Mouse (Mus musculus) MEL (cell line): ENCODE data around the gene Rab37. TPM values are rescaled to one million over a fixed set of nuclear protein-coding genes. Genes with fewer than 3 reads are reported as not detected.

Source experiments
- DNase-seq: peaks from one replicate; pipeline ENCODE4 v3.0.0; 2011; ENCODE audit warnings: low read depth, low spot score
- H3K27ac ChIP-seq: 2 replicates; pipeline ENCODE4 v1.5.1; 2012; ENCODE audit warnings: low read depth, mild to moderate bottlenecking, control low read depth, low read length, moderate library complexity; ENCODE audit not compliant: control insufficient read depth
- H3K27me3 ChIP-seq, 2 experiments: fragments of 150-350 bp in 1 of 2; sonication (generic) in 1 of 2; 2 replicates each; pipeline ENCODE4 v1.6.1; 2012; ENCODE audit warnings: low read length in 2 of 2, mild to moderate bottlenecking in 2 of 2, improper control_type of control experiment in 1 of 2, moderate library complexity in 1 of 2; ENCODE audit not compliant: insufficient read depth in 2 of 2, control insufficient read depth in 1 of 2
- H3K36me3 ChIP-seq, 2 experiments: 2 replicates each; pipeline ENCODE4 v1.6.1; 2012 to 2014; ENCODE audit warnings: low read length in 2 of 2, improper control_type of control experiment in 1 of 2, inconsistent platforms in 1 of 2, mild to moderate bottlenecking in 1 of 2; ENCODE audit not compliant: insufficient read depth in 2 of 2, control insufficient read depth in 1 of 2
- H3K4me1 ChIP-seq, 2 experiments: fragments of 150-350 bp in 1 of 2; sonication (generic) in 1 of 2; 2 replicates each; pipeline ENCODE4 v1.6.1; 2012; ENCODE audit warnings: low read length in 2 of 2, improper control_type of control experiment in 1 of 2, mild to moderate bottlenecking in 1 of 2; ENCODE audit not compliant: insufficient read depth in 2 of 2, control insufficient read depth in 1 of 2
- H3K4me3 ChIP-seq, 2 experiments: fragments of 150-350 bp in 1 of 2; sonication (generic) in 1 of 2; 2 replicates each; pipeline ENCODE4 v1.5.1; 2012; ENCODE audit warnings: low read depth in 2 of 2, low read length in 2 of 2, mild to moderate bottlenecking in 2 of 2, moderate library complexity in 2 of 2, control low read depth in 1 of 2, improper control_type of control experiment in 1 of 2; ENCODE audit not compliant: control insufficient read depth in 1 of 2, insufficient read depth in 1 of 2
- H3K79me2 ChIP-seq: 2 replicates; pipeline ENCODE4 v1.6.1; 2012; ENCODE audit warnings: mild to moderate bottlenecking, low read length, moderate library complexity; ENCODE audit not compliant: control insufficient read depth, poor library complexity, insufficient read depth
- H3K9ac ChIP-seq: 2 replicates; pipeline ENCODE4 v1.6.1; 2012; ENCODE audit warnings: low read depth, mild to moderate bottlenecking, control low read depth, low read length, moderate library complexity; ENCODE audit not compliant: control insufficient read depth, poor library complexity, severe bottlenecking
- H3K9me3 ChIP-seq: fragments of 150-350 bp; sonication (generic); replicated peaks from 2 replicates; pipeline ENCODE4 v1.6.1; 2012; ENCODE audit warnings: mild to moderate bottlenecking, low read length, improper control_type of control experiment, moderate library complexity; ENCODE audit not compliant: insufficient read depth
- BHLHE40 ChIP-seq: IDR thresholded peaks from 2 replicates; pipeline ENCODE4 v1.6.1; 2012; ENCODE audit warnings: low read depth, mild to moderate bottlenecking, inconsistent platforms, low read length, improper control_type of control experiment, borderline replicate concordance
- CHD2 ChIP-seq: IDR thresholded peaks from 2 replicates; pipeline ENCODE4 v1.6.1; 2011; ENCODE audit warnings: low read length, improper control_type of control experiment
- CTCF ChIP-seq, 3 experiments: IDR thresholded peaks in 2 of 3; conservative IDR thresholded peaks in 1 of 3; 2 replicates each; pipeline ENCODE4 v1.5.1; 2011 to 2012; ENCODE audit warnings: low read length in 3 of 3, low read depth in 2 of 3, mild to moderate bottlenecking in 2 of 3, improper control_type of control experiment in 1 of 3, inconsistent platforms in 1 of 3, mixed read lengths in 1 of 3, moderate library complexity in 1 of 3; ENCODE audit not compliant: control insufficient read depth in 1 of 3, insufficient read depth in 1 of 3, poor library complexity in 1 of 3, severe bottlenecking in 1 of 3
- E2F4 ChIP-seq: IDR thresholded peaks from 2 replicates; pipeline ENCODE4 v1.6.1; 2011; ENCODE audit warnings: low read depth, low read length, improper control_type of control experiment, borderline replicate concordance
- ELF1 ChIP-seq: IDR thresholded peaks from 2 replicates; pipeline ENCODE4 v1.6.1; 2014; ENCODE audit warnings: low read depth, mild to moderate bottlenecking, inconsistent platforms, low read length, improper control_type of control experiment, moderate library complexity
- GABPA ChIP-seq: IDR thresholded peaks from 2 replicates; pipeline ENCODE4 v1.6.1; 2012; ENCODE audit warnings: low read depth, mild to moderate bottlenecking, inconsistent platforms, low read length, improper control_type of control experiment, moderate library complexity
- GATA1 ChIP-seq: IDR thresholded peaks from 2 replicates; pipeline ENCODE4 v1.6.1; 2011; ENCODE audit warnings: low read depth, low read length, improper control_type of control experiment
- MAFK ChIP-seq: IDR thresholded peaks from 2 replicates; pipeline ENCODE4 v1.6.1; 2011; ENCODE audit warnings: low read depth, mild to moderate bottlenecking, low read length, improper control_type of control experiment, borderline replicate concordance
- MAX ChIP-seq: IDR thresholded peaks from 2 replicates; pipeline ENCODE4 v1.6.1; 2011; ENCODE audit warnings: low read length, improper control_type of control experiment
- MAZ ChIP-seq: IDR thresholded peaks from 2 replicates; pipeline ENCODE4 v1.6.1; 2012; ENCODE audit warnings: low read depth, mild to moderate bottlenecking, inconsistent platforms, low read length, improper control_type of control experiment
- MXI1 ChIP-seq: IDR thresholded peaks from 2 replicates; pipeline ENCODE4 v1.6.1; 2011; ENCODE audit warnings: mild to moderate bottlenecking, low read depth, low read length, improper control_type of control experiment
- MYB ChIP-seq: IDR thresholded peaks from 2 replicates; pipeline ENCODE4 v1.6.1; 2011; ENCODE audit warnings: mild to moderate bottlenecking, low read depth, low read length, improper control_type of control experiment
- MYC ChIP-seq: IDR thresholded peaks from 2 replicates; pipeline ENCODE4 v1.6.1; 2011; ENCODE audit warnings: low read depth, mild to moderate bottlenecking, low read length, improper control_type of control experiment, moderate library complexity
- NELFE ChIP-seq: IDR thresholded peaks from 2 replicates; pipeline ENCODE4 v1.6.1; 2011; ENCODE audit warnings: low read depth, low read length, improper control_type of control experiment
- POLR2A ChIP-seq, 2 experiments: IDR thresholded peaks; 2 replicates each; pipeline ENCODE4 v1.6.1; 2011 to 2012; ENCODE audit warnings: low read length in 2 of 2, mild to moderate bottlenecking in 2 of 2, control low read depth in 1 of 2, improper control_type of control experiment in 1 of 2, low read depth in 1 of 2, moderate library complexity in 1 of 2; ENCODE audit not compliant: control insufficient read depth in 1 of 2, insufficient read depth in 1 of 2, poor library complexity in 1 of 2
- POLR2AphosphoS2 ChIP-seq: IDR thresholded peaks from 2 replicates; pipeline ENCODE4 v1.6.1; 2011; ENCODE audit warnings: low read length, improper control_type of control experiment
- RAD21 ChIP-seq: IDR thresholded peaks from 2 replicates; pipeline ENCODE4 v1.6.1; 2011; ENCODE audit warnings: mild to moderate bottlenecking, low read depth, low read length, improper control_type of control experiment
- RCOR1 ChIP-seq: IDR thresholded peaks from 2 replicates; pipeline ENCODE4 v1.6.1; 2012; ENCODE audit warnings: low read depth, mild to moderate bottlenecking, inconsistent platforms, low read length, improper control_type of control experiment
- SIN3A ChIP-seq: IDR thresholded peaks from 2 replicates; pipeline ENCODE4 v1.6.1; 2012; ENCODE audit warnings: low read length, improper control_type of control experiment, inconsistent platforms
- SMC3 ChIP-seq: IDR thresholded peaks from 2 replicates; pipeline ENCODE4 v1.6.1; 2011; ENCODE audit warnings: low read depth, low read length, improper control_type of control experiment
- TCF12 ChIP-seq: IDR thresholded peaks from 2 replicates; pipeline ENCODE4 v1.6.1; 2014; ENCODE audit warnings: low read depth, mild to moderate bottlenecking, inconsistent platforms, low read length, improper control_type of control experiment, moderate library complexity
- USF1 ChIP-seq: IDR thresholded peaks from 2 replicates; pipeline ENCODE4 v1.6.1; 2014; ENCODE audit warnings: low read depth, mild to moderate bottlenecking, inconsistent platforms, low read length, improper control_type of control experiment, moderate library complexity
- USF2 ChIP-seq, 2 experiments: IDR thresholded peaks; 2 replicates each; pipeline ENCODE4 v1.6.1; 2011 to 2012; ENCODE audit warnings: improper control_type of control experiment in 2 of 2, low read length in 2 of 2, borderline replicate concordance in 1 of 2, inconsistent platforms in 1 of 2, low read depth in 1 of 2, mild to moderate bottlenecking in 1 of 2; ENCODE audit not compliant: insufficient read depth in 1 of 2
- ZC3H11A ChIP-seq: IDR thresholded peaks from 2 replicates; pipeline ENCODE4 v1.6.1; 2012; ENCODE audit warnings: low read depth, mild to moderate bottlenecking, inconsistent platforms, low read length, improper control_type of control experiment
- ZKSCAN1 ChIP-seq: IDR thresholded peaks from 2 replicates; pipeline ENCODE4 v1.6.1; 2012; ENCODE audit warnings: low read depth, mild to moderate bottlenecking, inconsistent platforms, low read length, improper control_type of control experiment, moderate library complexity
- ZMIZ1 ChIP-seq: IDR thresholded peaks from 2 replicates; pipeline ENCODE4 v1.6.1; 2012; ENCODE audit warnings: low read depth, mild to moderate bottlenecking, inconsistent platforms, low read length, improper control_type of control experiment, moderate library complexity
- ZNF384 ChIP-seq: IDR thresholded peaks from 2 replicates; pipeline ENCODE4 v1.6.1; 2012; ENCODE audit warnings: low read depth, mild to moderate bottlenecking, inconsistent platforms, low read length, improper control_type of control experiment
- polyA plus RNA-seq, 2 experiments: library from polyadenylated mRNA; stranded (reverse) in 1 of 2; unstranded in 1 of 2; fragments of >175 nt in 1 of 2; fragments of >200 nt in 1 of 2; gene quantifications; 2 replicates each; pipeline versions ENCODE4 v1.2.1 to v1.2.4; 2012; ENCODE audit warnings: low replicate concordance in 2 of 2, low read depth in 1 of 2; ENCODE audit not compliant: insufficient read length in 2 of 2, insufficient read depth in 1 of 2, missing spikeins in 1 of 2
- total RNA-seq: library from RNA; depleted of rRNA; stranded (reverse); fragments of 300-350 nt; gene quantifications from 2 replicates; pipeline ENCODE4 v1.2.3, GENCODE M21; 2012

Rab37 gene
- total and polyA plus RNA-seq, 3 experiments = 14.6 to 20.6 TPM; not detected in 1

GRCm38 (mm10) chr11:115160883-115161577, 69.8 kb downstream of the Rab37 start:
- peak overlapping the region; percentile 63 to 64 for H3K4me3 ChIP-seq
- no peaks in the 10 kb centered on the region for H3K9me3 ChIP-seq
- H3K27ac ChIP-seq = peak overlapping the region; percentile 90
- H3K4me1 ChIP-seq = peaks cover 13 to 48% of the 10 kb centered on the region in 2 experiments
- H3K27me3 ChIP-seq = no peaks in the 10 kb centered on the region
- peaks cover 0 to 30% of the 10 kb centered on the region in 2 experiments; a peak in 2 of 4 replicates for H3K36me3 ChIP-seq
- peak overlapping the region; percentile 58 for H3K9ac ChIP-seq
- TF ChIP-seq ZC3H11A (peak; percentile 92), USF2 (IDR thresholded peaks at IDR 0.05; ENCODE audit: borderline replicate concordance in 1 of 2, insufficient read depth in 1 of 2, low read depth in 1 of 2, low read length in 2 of 2) (no peak), ZKSCAN1 (no peak), ELF1 (peak; percentile 29; the same call in 1 of the 2 replicates), ZMIZ1 (no peak), MYC (0 out of 2 replicates have a peak, but pooled peaks have one; percentile 33), POLR2A (IDR thresholded peaks at IDR 0.05; ENCODE audit: control insufficient read depth in 1 of 2, insufficient read depth in 1 of 2, low read depth in 1 of 2, low read length in 2 of 2, poor library complexity in 1 of 2) (no peak), MAZ (peak; percentile 75), RAD21 (peak; percentile 92), GABPA (0 out of 2 replicates have a peak, but pooled peaks have one; percentile 51), NELFE (no peak), POLR2AphosphoS2 (no peak), CTCF (IDR thresholded peaks at IDR 0.05 in 2 of 3, conservative IDR thresholded peaks at IDR 0.05 in 1 of 3; ENCODE audit: control insufficient read depth in 1 of 3, insufficient read depth in 1 of 3, low read depth in 2 of 3, low read length in 3 of 3, poor library complexity in 1 of 3, severe bottlenecking in 1 of 3) (peak; percentile 92 to 99 (median 96)), MYB (no peak), SMC3 (peak; percentile 85)
- peak; percentile 91 for DNase-seq
- H3K79me2 ChIP-seq = peaks cover 28% of the 10 kb centered on the region

- Histone ChIP-seq H3K9me3 (no peaks in the 10 kb centered on the region), H3K27me3 (no peaks in the 10 kb centered on the region), H3K4me3 (peak overlapping the region; percentile 63 to 64), H3K36me3 (peaks cover 0 to 30% of the 10 kb centered on the region in 2 experiments; a peak in 2 of 4 replicates), H3K27ac (peak overlapping the region; percentile 90), H3K79me2 (peaks cover 35% of the 10 kb centered on the region), H3K9ac (peak overlapping the region; percentile 69), H3K4me1 (peaks cover 13 to 48% of the 10 kb centered on the region in 2 experiments)
- peak; percentile 96 for DNase-seq
- peak; percentile 76 for TF ChIP-seq GATA1
- TF ChIP-seq CHD2 = no peak
- TF ChIP-seq BHLHE40 = no peak
- TF ChIP-seq ZNF384 = no peak
- TF ChIP-seq USF1 = no peak
- peak; percentile 59; the same call in 1 of the 2 replicates for TF ChIP-seq NELFE
- TF ChIP-seq MAFK = 0 out of 2 replicates have a peak, but pooled peaks have one; percentile 65
- no peak for TF ChIP-seq GABPA
- TF ChIP-seq MAZ = peak; percentile 84; the same call in 1 of the 2 replicates
- TF ChIP-seq MXI1 = peak; percentile 59
- peak; percentile 42 for TF ChIP-seq ZC3H11A
- TF ChIP-seq E2F4 = peak; percentile 53; the same call in 1 of the 2 replicates
- TF ChIP-seq SIN3A = peak; percentile 83
- TF ChIP-seq ZKSCAN1 = no peak
- 0 out of 2 replicates have a peak, but pooled peaks have one; percentile 19 for TF ChIP-seq MYB
- peak; percentile 71; the same call in 1 of the 2 replicates for TF ChIP-seq MYC
- TF ChIP-seq ZMIZ1 = peak; percentile 61; the same call in 1 of the 2 replicates
- peak; percentile 23; the same call in 1 of the 2 replicates for TF ChIP-seq TCF12
- TF ChIP-seq RAD21 = no peak
- TF ChIP-seq POLR2A (IDR thresholded peaks at IDR 0.05; ENCODE audit: control insufficient read depth in 1 of 2, insufficient read depth in 1 of 2, low read depth in 1 of 2, low read length in 2 of 2, poor library complexity in 1 of 2) = peak in 1 of 2 experiments; percentile 81; a peak in 2 of 4 replicates
- peak; percentile 47; the same call in 1 of the 2 replicates for TF ChIP-seq MAX
- TF ChIP-seq RCOR1 = peak; percentile 23; the same call in 1 of the 2 replicates
Observed at GRCm38 (mm10) chr11:115161578-115162204, 70.5 kb downstream of the Rab37 start.
